Mouse (Mus musculus) forebrain, embryonic 16.5 days (tissue): ENCODE results near the gene Il4ra. TPM values are rescaled to one million over a fixed set of nuclear protein-coding genes. Genes with fewer than 3 reads are reported as not detected.

ENCODE experiments used
- polyA plus RNA-seq: library from polyadenylated mRNA; unstranded; fragments of >200 nt; fragmentation: Nextera tagmentation; extraction: Ambion mirVana; gene quantifications from 2 replicates; pipeline ENCODE4 v1.2.1, GENCODE M21; 2015

Il4ra gene
- polyA plus RNA-seq, 1 experiment from 2014 or later = 2.5 TPM

Other genes starting within 250 kb of the Il4ra start
- 4.5 and 4.8 TPM in 2 replicates for gene Kdm8, start 107.4 kb upstream of the Il4ra start, polyA plus RNA-seq
- 114 and 120 TPM in 2 replicates for gene Nsmce1, start 60.5 kb upstream of the Il4ra start, polyA plus RNA-seq
- 0.22 and 0.37 TPM in 2 replicates for gene Il21r, start 51.3 kb downstream of the Il4ra start, polyA plus RNA-seq
- 40.6 and 42.4 TPM in 2 replicates for gene Gtf3c1, start 155.7 kb downstream of the Il4ra start, polyA plus RNA-seq
- gene D430042O09Rik, start 155.8 kb downstream of the Il4ra start, polyA plus RNA-seq = 9.5 and 10.2 TPM in 2 replicates